7 mouse cellular contexts compared by ENCODE assay signal in the genomic region with DNA sequence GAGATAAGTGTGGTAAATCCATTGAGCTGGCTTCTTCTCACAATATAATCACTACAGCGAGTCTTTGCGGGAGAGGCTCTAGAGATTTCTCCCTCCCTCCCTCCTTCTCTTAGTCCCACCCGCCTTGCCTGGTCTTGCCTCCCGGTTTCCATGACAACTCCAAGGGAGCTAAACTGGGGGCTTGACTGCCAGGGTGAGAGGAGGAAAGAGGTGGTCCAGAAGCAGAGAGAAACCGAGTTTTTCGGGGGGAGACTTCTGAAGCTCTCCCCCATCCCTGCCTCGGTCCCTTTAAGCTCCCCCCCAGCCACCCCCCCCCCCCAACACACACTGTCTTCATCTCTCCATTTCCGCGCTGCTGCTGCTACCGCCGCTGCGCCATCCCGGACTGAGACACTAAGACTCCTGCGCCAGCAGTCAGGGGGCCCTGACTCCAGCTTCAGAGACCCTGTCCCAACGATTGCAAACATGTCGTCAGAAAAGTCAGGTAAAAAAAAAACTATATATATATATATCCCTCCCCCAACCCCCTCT. TPM values are rescaled to one million over a fixed set of nuclear protein-coding genes. Genes with fewer than 3 reads are reported as not detected.
DNase-seq lines count a peak whose midpoint lies in the region; ATAC-seq lines count a peak whose summit lies in the region.

A gene (plus strand): TSS at position 313 of the 531 bp plus-strand sequence.

- WGBS in lung, embryonic 16.5 days: 2% methylated on average over 14 of the region's 16 CpGs
- 6% methylated on average over 16 of the region's 16 CpGs for WGBS in heart, embryonic 16.5 days
- WGBS in limb, embryonic 12.5 days: under 1% methylated on average over 16 of the region's 16 CpGs

- no peak for ATAC-seq in lung, embryonic 16.5 days (ENCODE audit: low read depth)
- ATAC-seq in heart, embryonic 16.5 days (replicated peaks; ENCODE audit: extremely low read depth, insufficient read depth, low FRiP score): no peak
- no peak for ATAC-seq in limb, embryonic 12.5 days (ENCODE audit: insufficient number of reproducible peaks, insufficient read depth, low FRiP score, low TSS enrichment, low read depth)

- peak within 1 kb of the TSS; percentile 88 for H3K4me2 ChIP-seq in lung, embryonic 16.5 days (ENCODE audit: low read depth, low read length)
- H3K4me2 ChIP-seq in heart, embryonic 16.5 days (ENCODE audit: low read depth, low read length): peak within 1 kb of the TSS; percentile 78
- H3K4me2 ChIP-seq in limb, embryonic 12.5 days: peak within 1 kb of the TSS; percentile 87

- H3K36me3 ChIP-seq in lung, embryonic 16.5 days (ENCODE audit: control insufficient read depth, insufficient read depth, low read length): 0 out of 2 replicates have a peak, but pooled peaks cover 3% of the 10 kb centered on the region
- H3K36me3 ChIP-seq in heart, embryonic 16.5 days (ENCODE audit: control insufficient read depth, insufficient read depth): no peaks in the 10 kb centered on the region
- peaks cover 9% of the 10 kb centered on the region; the same call in 1 of the 2 replicates for H3K36me3 ChIP-seq in limb, embryonic 12.5 days

- peaks cover 32% of the 10 kb centered on the region for H3K4me1 ChIP-seq in lung, embryonic 16.5 days (replicated peaks; ENCODE audit: control insufficient read depth, insufficient read depth, low read length)
- H3K4me1 ChIP-seq in heart, embryonic 16.5 days (ENCODE audit: control insufficient read depth, insufficient read depth, low read length): peaks cover 28% of the 10 kb centered on the region
- H3K4me1 ChIP-seq in limb, embryonic 12.5 days (replicated peaks): peaks cover 54% of the 10 kb centered on the region

- DNase-seq in lung, postnatal 25 days (ENCODE audit: low spot score): no peak
- DNase-seq in cerebellum, postnatal 10 days: peak; percentile 72 to 74
- peak; percentile 86 to 92 for DNase-seq in right cerebral cortex, postnatal 10 days (ENCODE audit: low spot score in 2 of 2)
- no peak for DNase-seq in kidney, postnatal 14 days

- H3K9ac ChIP-seq in lung, embryonic 16.5 days (ENCODE audit: low read length): peak within 1 kb of the TSS; percentile 73
- peak within 1 kb of the TSS; percentile 84 for H3K9ac ChIP-seq in heart, embryonic 16.5 days (ENCODE audit: low read length)
- H3K9ac ChIP-seq in limb, embryonic 12.5 days (replicated peaks): peak within 1 kb of the TSS; percentile 73; the same call in 1 of the 2 replicates

- H3K27me3 ChIP-seq in lung, embryonic 16.5 days (ENCODE audit: control insufficient read depth, insufficient read depth, low read depth, low read length): peaks cover 51% of the 10 kb centered on the region
- peaks cover 31% of the 10 kb centered on the region for H3K27me3 ChIP-seq in heart, embryonic 16.5 days (ENCODE audit: control insufficient read depth, insufficient read depth, low read length)
- H3K27me3 ChIP-seq in limb, embryonic 12.5 days: peaks cover 59% of the 10 kb centered on the region

- H3K9me3 ChIP-seq in lung, embryonic 16.5 days (ENCODE audit: control insufficient read depth, low read length): no peaks in the 10 kb centered on the region
- H3K9me3 ChIP-seq in heart, embryonic 16.5 days (replicated peaks; ENCODE audit: control insufficient read depth, low read length): no peaks in the 10 kb centered on the region
- H3K9me3 ChIP-seq in limb, embryonic 12.5 days: no peaks in the 10 kb centered on the region

- H3K27ac ChIP-seq in lung, embryonic 16.5 days (ENCODE audit: low read length): peak within 1 kb of the TSS; percentile 94
- peak within 1 kb of the TSS; percentile 96 for H3K27ac ChIP-seq in heart, embryonic 16.5 days (ENCODE audit: low read length)
- no peak within 1 kb of the TSS for H3K27ac ChIP-seq in limb, embryonic 12.5 days

- H3K4me3 ChIP-seq in lung, embryonic 16.5 days (ENCODE audit: low read length): peak within 1 kb of the TSS; percentile 79
- H3K4me3 ChIP-seq in heart, embryonic 16.5 days (ENCODE audit: low read length): peak within 1 kb of the TSS; percentile 83
- H3K4me3 ChIP-seq in limb, embryonic 12.5 days (replicated peaks): peak within 1 kb of the TSS; percentile 76

RNA-seq across cellular contexts. Expression of the gene that starts here (rescaled TPM):
- polyA plus RNA-seq in lung, embryonic 16.5 days (2015; fragmentation: Nextera tagmentation; extraction: Ambion mirVana): 0.13 and 0.53 TPM in 2 replicates
- polyA plus RNA-seq in heart, embryonic 16.5 days (2015; fragmentation: Nextera tagmentation; extraction: Ambion mirVana): 0.64 and 2.1 TPM in 2 replicates
- 0.20 and 0.28 TPM in 2 replicates for polyA plus RNA-seq in limb, embryonic 12.5 days (2016; fragmentation: Nextera tagmentation; extraction: Ambion mirVana)

Comparison
In these comparisons a context has a peak if more than half of its experiments do, and no peak if none do; other contexts are left out.
1. DNase-seq: peak in cerebellum, postnatal 10 days (2 of 2) and right cerebral cortex, postnatal 10 days (2 of 2); none in lung, postnatal 25 days (single experiment) and kidney, postnatal 14 days (single experiment).
2. Peak in every context shown above with its lines, with median percentiles within 50 percentile points of each other: H3K4me2 ChIP-seq, H3K4me3 ChIP-seq and H3K9ac ChIP-seq.